Mouse (Mus musculus): Measurements from ENCODE around the gene Fbxo27. TPM values are rescaled to one million over a fixed set of nuclear protein-coding genes. Genes with fewer than 3 reads are reported as not detected.

The Fbxo27 gene
- total RNA-seq, 2 experiments from 2014 or later: 0.86 to 1.6 TPM

Other genes with a start within 250 kb of the Fbxo27 start
- gene Lrfn1, start 240.9 kb upstream of the Fbxo27 start, total RNA-seq (2021): 10 to 100 TPM; 15.6 to 17.5 TPM
- gene Ifnl2, start 182.4 kb upstream of the Fbxo27 start, total RNA-seq (2021): not detected
- gene Ifnl3, start 170.0 kb upstream of the Fbxo27 start, total RNA-seq (2021): not detected
- not detected for gene Sycn, start 152.0 kb upstream of the Fbxo27 start, total RNA-seq (2021)
- under 1 TPM in 1 of 2 experiments, not detected in 1; 0.20 TPM for gene Nccrp1, start 145.6 kb upstream of the Fbxo27 start, total RNA-seq (2021)
- 10 to 100 TPM; 62.5 to 69.8 TPM for gene Samd4b, start 94.7 kb upstream of the Fbxo27 start, total RNA-seq (2021)
- 10 to 100 TPM; 28.0 to 30.0 TPM for gene Pak4, start 94.7 kb upstream of the Fbxo27 start, total RNA-seq (2021)
- not detected for gene Acp7, start 61.5 kb upstream of the Fbxo27 start, total RNA-seq (2021)
- gene Fbxo17, start 24.0 kb downstream of the Fbxo27 start, total RNA-seq (2021): 1 to 10 TPM; 2.2 to 3.5 TPM
- 10 to 100 TPM; 81.4 to 86.2 TPM for gene Mrps12, start 49.0 kb downstream of the Fbxo27 start, total RNA-seq (2021)
- gene Sars2, start 49.1 kb downstream of the Fbxo27 start, total RNA-seq (2021): 10 to 100 TPM; 18.5 to 18.8 TPM
- not detected for gene Ccer2, start 63.3 kb downstream of the Fbxo27 start, total RNA-seq (2021)
- gene Sirt2, start 73.9 kb downstream of the Fbxo27 start, total RNA-seq (2021): 10 to 100 TPM; 73.7 to 82.5 TPM
- 10 to 100 TPM; 44.1 to 49.2 TPM for gene Nfkbib, start 74.7 kb downstream of the Fbxo27 start, total RNA-seq (2021)
- gene Rinl, start 96.1 kb downstream of the Fbxo27 start, total RNA-seq (2021): 1 to 10 TPM; 2.5 to 2.8 TPM
- 100 to 1,000 TPM; 415 to 420 TPM for gene Hnrnpl, start 115.7 kb downstream of the Fbxo27 start, total RNA-seq (2021)
- 100 to 1,000 TPM; 543 to 577 TPM for gene Ech1, start 132.4 kb downstream of the Fbxo27 start, total RNA-seq (2021)
- gene Lgals4, start 141.0 kb downstream of the Fbxo27 start, total RNA-seq (2021): 10 to 100 TPM; 11.3 to 12.7 TPM
- gene Lgals7, start 171.0 kb downstream of the Fbxo27 start, total RNA-seq (2021): under 1 TPM; 0.72 to 0.86 TPM
- gene Capn12, start 188.6 kb downstream of the Fbxo27 start, total RNA-seq (2021): under 1 TPM; 0.30 to 0.33 TPM

Data from adrenal gland, postnatal 36 days (tissue).